Mouse (Mus musculus): Measurements from ENCODE around the gene Ceacam19. TPM values are rescaled to one million over a fixed set of nuclear protein-coding genes. Genes with fewer than 3 reads are reported as not detected.

Ceacam19 gene
- polyA plus RNA-seq (2014; fragmentation: Illumina TruSeq; extraction: RNeasy Lipid Tissue Mini Kit (QIAGEN cat#74804); ENCODE audit: insufficient read depth, low read depth, low replicate concordance) = 0.07 TPM

DNA sequence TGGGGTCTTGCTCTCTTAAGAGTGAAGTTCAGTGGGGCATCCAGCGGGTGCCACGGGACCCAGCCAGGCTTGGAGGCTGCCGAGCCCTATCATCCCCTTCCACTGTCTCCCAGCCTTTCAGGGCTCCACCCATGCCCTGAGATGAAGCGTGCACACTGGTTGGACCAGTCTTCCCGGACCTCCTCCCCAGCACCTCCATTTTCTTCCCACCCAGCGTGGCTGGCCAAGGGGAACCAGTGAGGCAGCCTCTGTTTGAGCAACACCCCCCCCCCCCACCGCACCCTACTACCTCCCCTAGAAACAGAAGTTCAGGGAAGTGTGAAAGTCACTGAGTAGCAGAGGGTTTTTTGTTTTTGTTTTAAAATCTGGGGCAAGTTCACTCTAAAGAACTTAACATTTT lies at the start of gene Ceacam19:
Gene Ceacam19, minus strand, starts transcription at position 117 of the 400 bp plus-strand sequence.

DNA sequence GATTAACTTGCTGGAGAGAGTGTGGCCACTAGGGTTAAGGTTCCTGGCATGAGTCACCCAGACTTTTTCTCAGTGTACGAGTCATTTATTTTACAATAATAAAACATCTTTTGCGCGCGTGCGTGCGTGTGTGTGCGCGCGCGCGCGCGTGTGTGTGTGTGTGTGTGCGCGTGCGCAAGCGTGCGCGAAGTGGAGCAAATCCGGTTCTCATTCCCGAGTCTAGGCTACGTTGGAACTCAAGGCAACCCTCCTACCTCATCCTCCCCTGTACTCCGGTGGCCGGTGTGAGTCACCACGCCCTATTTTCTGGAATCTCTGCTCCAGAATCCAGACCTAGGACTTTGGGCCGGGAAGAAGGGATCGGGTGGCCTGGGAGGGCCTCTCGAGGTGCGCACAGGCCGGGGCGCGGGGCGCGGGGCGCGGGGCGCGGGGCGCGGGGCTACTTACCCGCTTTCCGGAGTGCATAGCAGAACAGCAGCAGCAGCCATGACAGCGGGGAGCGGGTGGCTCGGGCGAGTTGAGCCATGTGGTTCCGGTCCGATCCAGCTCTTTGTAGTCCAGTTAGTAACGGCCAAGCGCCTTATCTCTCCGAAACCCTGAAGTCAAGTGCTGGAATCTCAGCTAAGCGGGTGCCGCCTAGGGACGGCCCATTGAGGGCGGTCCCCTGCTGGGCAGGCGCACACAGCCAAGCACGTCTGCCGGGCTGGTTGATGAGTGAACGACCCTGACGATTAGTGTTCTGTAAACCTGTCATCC lies 32.9 kb upstream of the Ceacam19 start, which contains the start of gene Pvr:
Gene Pvr, minus strand, starts transcription at position 655 of the 756 bp plus-strand sequence.

DNA sequence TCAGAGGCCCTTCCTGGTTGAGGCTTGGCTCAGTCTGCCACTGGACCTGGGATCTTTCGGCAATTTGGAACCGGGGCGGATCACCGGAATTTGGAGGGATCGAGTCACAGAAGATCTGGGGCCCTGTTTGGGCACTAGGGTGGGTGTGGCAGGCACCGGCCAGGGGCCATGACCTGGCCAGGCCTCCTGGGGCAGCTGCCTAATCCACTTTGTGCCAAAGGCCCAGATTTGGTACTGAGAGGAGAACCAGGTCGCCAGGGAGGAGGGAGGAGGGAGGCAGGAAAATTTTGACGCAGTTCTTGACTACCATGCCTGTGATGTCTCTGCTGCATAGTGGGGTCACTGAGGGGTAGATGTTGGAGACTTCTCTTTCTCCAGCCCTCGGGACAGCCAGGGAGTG lies 26.6 kb downstream of the Ceacam19 start, which contains the start of gene Ceacam16:
Gene Ceacam16, minus strand, starts transcription at position 101 of the 400 bp plus-strand sequence.

DNA sequence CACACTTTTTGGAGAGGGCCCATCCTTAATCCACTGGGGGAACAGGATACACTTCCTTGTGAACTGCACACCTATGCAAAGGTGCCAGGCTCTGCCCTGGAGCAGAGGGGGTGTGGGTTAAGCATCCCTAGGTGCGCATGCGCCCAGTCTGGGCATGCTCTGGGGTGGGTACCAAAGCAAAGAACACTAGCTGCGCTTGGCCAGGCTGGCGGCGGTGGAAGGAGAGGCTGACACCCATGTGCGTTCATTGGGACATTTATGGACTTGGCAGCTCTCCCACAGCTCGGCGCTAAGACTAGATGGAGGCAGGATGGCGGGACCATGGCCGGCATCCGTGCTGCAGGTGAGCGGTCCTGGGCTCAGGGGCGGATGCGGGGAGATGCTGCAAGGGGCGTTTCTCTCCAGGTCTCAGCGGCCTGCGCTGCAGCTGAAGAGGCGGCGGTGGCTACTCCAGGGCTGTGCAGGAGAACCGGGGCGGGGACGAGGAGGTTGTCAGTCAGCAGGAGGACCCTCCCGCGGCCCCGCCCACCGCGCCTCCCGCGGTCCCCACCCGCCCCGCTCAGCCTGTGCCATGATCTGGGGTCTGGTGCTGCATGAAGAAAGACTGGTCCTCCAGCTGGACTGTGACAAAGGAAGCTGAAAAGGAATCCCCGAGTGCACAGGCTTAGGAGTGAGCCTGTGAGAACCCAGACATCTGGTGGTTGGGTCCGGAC lies 35.8 kb downstream of the Ceacam19 start, which contains the start of gene Gm19345:
Gene Gm19345, plus strand, starts transcription at position 146 of the 713 bp plus-strand sequence.

Other genes starting within 250 kb of the Ceacam19 start
- 45.0 TPM for gene Clptm1, start 222.9 kb downstream of the Ceacam19 start, polyA plus RNA-seq (2014; fragmentation: Illumina TruSeq; extraction: RNeasy Lipid Tissue Mini Kit (QIAGEN cat#74804); ENCODE audit: insufficient read depth, low read depth, low replicate concordance)
- gene Apoc2, start 210.0 kb downstream of the Ceacam19 start, polyA plus RNA-seq (2014; fragmentation: Illumina TruSeq; extraction: RNeasy Lipid Tissue Mini Kit (QIAGEN cat#74804); ENCODE audit: insufficient read depth, low read depth, low replicate concordance) = 10.3 TPM
- gene Gm44805, start 206.5 kb downstream of the Ceacam19 start, polyA plus RNA-seq (2014; fragmentation: Illumina TruSeq; extraction: RNeasy Lipid Tissue Mini Kit (QIAGEN cat#74804); ENCODE audit: insufficient read depth, low read depth, low replicate concordance) = not detected
- not detected for gene Apoc4, start 206.5 kb downstream of the Ceacam19 start, polyA plus RNA-seq (2014; fragmentation: Illumina TruSeq; extraction: RNeasy Lipid Tissue Mini Kit (QIAGEN cat#74804); ENCODE audit: insufficient read depth, low read depth, low replicate concordance)
- 122 TPM for gene Apoc1, start 195.3 kb downstream of the Ceacam19 start, polyA plus RNA-seq (2014; fragmentation: Illumina TruSeq; extraction: RNeasy Lipid Tissue Mini Kit (QIAGEN cat#74804); ENCODE audit: insufficient read depth, low read depth, low replicate concordance)
- 1,026 TPM for gene Apoe, start 188.8 kb downstream of the Ceacam19 start, polyA plus RNA-seq (2014; fragmentation: Illumina TruSeq; extraction: RNeasy Lipid Tissue Mini Kit (QIAGEN cat#74804); ENCODE audit: insufficient read depth, low read depth, low replicate concordance)
- 28.0 TPM for gene Tomm40, start 172.5 kb downstream of the Ceacam19 start, polyA plus RNA-seq (2014; fragmentation: Illumina TruSeq; extraction: RNeasy Lipid Tissue Mini Kit (QIAGEN cat#74804); ENCODE audit: insufficient read depth, low read depth, low replicate concordance)
- 39.0 TPM for gene Nectin2, start 137.5 kb downstream of the Ceacam19 start, polyA plus RNA-seq (2014; fragmentation: Illumina TruSeq; extraction: RNeasy Lipid Tissue Mini Kit (QIAGEN cat#74804); ENCODE audit: insufficient read depth, low read depth, low replicate concordance)
- 298 TPM for gene Bcam, start 116.9 kb downstream of the Ceacam19 start, polyA plus RNA-seq (2014; fragmentation: Illumina TruSeq; extraction: RNeasy Lipid Tissue Mini Kit (QIAGEN cat#74804); ENCODE audit: insufficient read depth, low read depth, low replicate concordance)
- 9.7 TPM for gene Cblc, start 91.2 kb downstream of the Ceacam19 start, polyA plus RNA-seq (2014; fragmentation: Illumina TruSeq; extraction: RNeasy Lipid Tissue Mini Kit (QIAGEN cat#74804); ENCODE audit: insufficient read depth, low read depth, low replicate concordance)
- gene Bcl3, start 65.2 kb downstream of the Ceacam19 start, polyA plus RNA-seq (2014; fragmentation: Illumina TruSeq; extraction: RNeasy Lipid Tissue Mini Kit (QIAGEN cat#74804); ENCODE audit: insufficient read depth, low read depth, low replicate concordance) = 15.6 TPM
- gene Gm19345, start 36.0 kb downstream of the Ceacam19 start, polyA plus RNA-seq (2014; fragmentation: Illumina TruSeq; extraction: RNeasy Lipid Tissue Mini Kit (QIAGEN cat#74804); ENCODE audit: insufficient read depth, low read depth, low replicate concordance) = not detected
- gene Ceacam16, start 26.7 kb downstream of the Ceacam19 start, polyA plus RNA-seq (2014; fragmentation: Illumina TruSeq; extraction: RNeasy Lipid Tissue Mini Kit (QIAGEN cat#74804); ENCODE audit: insufficient read depth, low read depth, low replicate concordance) = 0.27 TPM
- gene Pvr, start 33.2 kb upstream of the Ceacam19 start, polyA plus RNA-seq (2014; fragmentation: Illumina TruSeq; extraction: RNeasy Lipid Tissue Mini Kit (QIAGEN cat#74804); ENCODE audit: insufficient read depth, low read depth, low replicate concordance) = 17.0 TPM
- 1.2 TPM for gene Igsf23, start 62.8 kb upstream of the Ceacam19 start, polyA plus RNA-seq (2014; fragmentation: Illumina TruSeq; extraction: RNeasy Lipid Tissue Mini Kit (QIAGEN cat#74804); ENCODE audit: insufficient read depth, low read depth, low replicate concordance)
- gene Ceacam20, start 77.4 kb upstream of the Ceacam19 start, polyA plus RNA-seq (2014; fragmentation: Illumina TruSeq; extraction: RNeasy Lipid Tissue Mini Kit (QIAGEN cat#74804); ENCODE audit: insufficient read depth, low read depth, low replicate concordance) = not detected
- gene Nlrp9b, start 103.5 kb upstream of the Ceacam19 start, polyA plus RNA-seq (2014; fragmentation: Illumina TruSeq; extraction: RNeasy Lipid Tissue Mini Kit (QIAGEN cat#74804); ENCODE audit: insufficient read depth, low read depth, low replicate concordance) = not detected
- gene Vmn1r91, start 211.7 kb upstream of the Ceacam19 start, polyA plus RNA-seq (2014; fragmentation: Illumina TruSeq; extraction: RNeasy Lipid Tissue Mini Kit (QIAGEN cat#74804); ENCODE audit: insufficient read depth, low read depth, low replicate concordance) = not detected
- gene Gm16442, start 234.6 kb upstream of the Ceacam19 start, polyA plus RNA-seq (2014; fragmentation: Illumina TruSeq; extraction: RNeasy Lipid Tissue Mini Kit (QIAGEN cat#74804); ENCODE audit: insufficient read depth, low read depth, low replicate concordance) = not detected